Mouse (Mus musculus) embryo, embryonic 9.5 days (tissue): ENCODE measurements at regions not wholly inside any gene's neighbourhood (a gene's known extent, or its start where the extent isn't known, plus 50 kb on each side); places are given as distances from the start of the nearest gene placed in this dataset.

ENCODE experiments used
- DNase-seq: peaks from one replicate; pipeline ENCODE4 v3.0.0-alpha.2; 2017; ENCODE audit errors: extremely low spot score

DNA sequence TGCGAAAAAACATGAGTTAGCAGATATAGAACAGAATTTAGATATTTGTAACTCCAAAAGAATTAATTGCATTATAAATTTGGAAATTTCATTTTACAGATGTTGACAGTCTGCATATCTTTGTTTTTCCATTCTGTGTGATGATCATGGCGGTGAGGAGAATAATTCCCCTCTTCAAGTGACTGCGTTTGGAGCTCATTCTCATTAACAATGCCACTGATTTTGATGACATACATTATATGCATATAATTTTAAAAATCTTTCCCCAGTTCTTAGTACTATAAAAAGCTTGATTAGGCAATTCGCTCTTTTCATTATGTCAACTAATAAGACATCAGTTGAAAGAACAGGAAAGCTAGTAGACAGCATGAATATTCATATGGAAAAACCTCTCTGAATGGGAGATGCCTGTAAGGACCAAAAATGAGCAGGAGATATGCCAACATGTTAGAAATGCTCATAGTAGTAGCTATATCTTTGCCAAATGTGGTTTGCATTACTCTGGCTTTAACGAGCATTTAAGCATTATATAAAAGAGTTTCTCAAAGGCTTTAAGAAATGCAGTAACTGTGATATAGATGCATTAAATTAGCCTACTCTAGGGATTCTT is 849.2 kb upstream of the Cldn34c4 start:
- no peak for DNase-seq

DNA sequence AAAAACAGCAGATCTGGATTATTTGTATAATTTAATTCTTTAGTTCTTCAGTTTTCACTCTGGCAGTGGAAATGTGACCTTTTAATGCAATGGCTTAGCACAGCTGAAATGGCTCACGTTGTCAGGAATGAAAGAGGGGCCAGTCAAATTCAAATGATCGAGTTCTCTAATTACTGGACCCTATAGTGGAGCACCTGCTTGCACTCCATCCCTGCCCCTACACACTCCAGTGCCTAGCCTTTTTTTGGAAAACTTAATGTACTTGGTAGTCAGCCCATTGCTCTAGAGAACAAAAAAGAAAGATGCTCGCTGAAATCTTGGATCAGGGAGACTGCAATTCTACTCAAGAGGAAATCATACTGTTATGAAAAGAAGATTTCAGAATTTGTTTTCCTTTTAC is 841.0 kb upstream of the Cldn34c4 start:
- DNase-seq = no peak

DNA sequence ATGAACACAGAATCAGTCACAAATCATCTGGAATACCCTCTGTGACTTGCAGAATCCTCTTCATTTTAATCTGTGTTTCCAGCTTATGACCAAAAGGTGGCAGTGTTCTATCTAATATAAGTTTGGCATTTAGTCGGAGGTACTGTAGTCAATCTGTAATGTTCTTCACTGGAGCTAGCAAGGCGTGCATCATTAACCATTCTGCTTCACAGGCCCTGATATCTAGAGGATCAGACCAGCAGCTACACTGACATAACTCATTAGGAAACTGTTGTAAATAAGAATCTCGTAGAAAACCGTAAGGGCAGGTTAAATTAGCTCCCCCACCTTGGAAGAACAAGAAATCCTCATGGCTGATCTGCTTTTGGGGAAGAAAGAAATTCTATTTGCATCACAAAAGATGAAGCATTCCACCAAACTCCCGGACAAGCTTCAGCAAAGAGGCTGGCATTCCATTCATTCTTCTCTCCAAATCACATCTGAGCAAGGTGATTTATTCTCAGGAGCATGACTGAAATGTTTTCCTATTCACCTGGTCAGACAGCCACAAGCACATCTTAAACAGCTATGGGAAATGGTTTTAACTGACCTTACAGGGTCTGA is 840.0 kb upstream of the Cldn34c4 start:
- peak; percentile 14 for DNase-seq
